Mouse (Mus musculus) hindbrain, embryonic 16.5 days (tissue): ENCODE measurements at regions not wholly inside any gene's neighbourhood (a gene's known extent, or its start where the extent isn't known, plus 50 kb on each side); places are given as distances from the start of the nearest gene placed in this dataset.

ENCODE experiments used
- ATAC-seq: fragments of 200-750 bp; cut with Nextera tagmentation; 2 replicates; pipeline ENCODE4 v1.8.0; 2017; ENCODE audit warnings: moderate TSS enrichment, moderate library complexity
- H3K27ac ChIP-seq: fragments of 300-500 bp; sonication (generic); 2 replicates; pipeline ENCODE4 v1.5.1; 2014; ENCODE audit warnings: low read depth, mild to moderate bottlenecking, control low read depth, low read length, moderate library complexity
- H3K27me3 ChIP-seq: fragments of 300-500 bp; sonication (generic); replicated peaks from 2 replicates; pipeline ENCODE4 v1.6.1; 2014; ENCODE audit warnings: low read length; ENCODE audit not compliant: control insufficient read depth, insufficient read depth
- H3K36me3 ChIP-seq: fragments of 300-500 bp; sonication (generic); 2 replicates; pipeline ENCODE4 v1.6.1; 2014; ENCODE audit warnings: mild to moderate bottlenecking, low read length, moderate library complexity, mixed read lengths; ENCODE audit not compliant: control insufficient read depth, insufficient read depth
- H3K4me1 ChIP-seq: fragments of 300-500 bp; sonication (generic); 2 replicates; pipeline ENCODE4 v1.6.1; 2014; ENCODE audit warnings: low read depth, low read length; ENCODE audit not compliant: control insufficient read depth, insufficient read depth
- H3K4me2 ChIP-seq: fragments of 300-500 bp; sonication (generic); 2 replicates; pipeline ENCODE4 v1.6.1; 2014; ENCODE audit warnings: mild to moderate bottlenecking, low read length, control low read depth, moderate library complexity
- H3K4me3 ChIP-seq: fragments of 300-500 bp; sonication (generic); 2 replicates; pipeline ENCODE4 v1.5.1; 2014; ENCODE audit warnings: mild to moderate bottlenecking, low read length, control low read depth, moderate library complexity
- H3K9ac ChIP-seq: fragments of 300-500 bp; sonication (generic); 2 replicates; pipeline ENCODE4 v1.6.1; 2014; ENCODE audit warnings: low read depth, mild to moderate bottlenecking, control low read depth, low read length, moderate library complexity
- H3K9me3 ChIP-seq: fragments of 300-500 bp; sonication (generic); 2 replicates; pipeline ENCODE4 v1.6.1; 2014; ENCODE audit warnings: mild to moderate bottlenecking, low read length, moderate library complexity; ENCODE audit not compliant: control insufficient read depth
- WGBS: fragments of 180-500 bp; shearing (Covaris S2); extraction: QIAGEN DNeasy Blood & Tissue Kit; methylation state at CpG from one replicate; pipeline ENCODE4 v1.1.7; 2014; 5-methylcytosine and 5-hydroxymethylcytosine counted together

GRCm38 (mm10) chr9:34395839-34396804 is 89.6 kb upstream of the Kirrel3 start:
- WGBS: 31% methylated on average over 6 of the region's 6 CpGs
- H3K9ac ChIP-seq: no peak overlapping the region
- no peaks in the 10 kb centered on the region for H3K9me3 ChIP-seq
- H3K36me3 ChIP-seq: no peaks in the 10 kb centered on the region
- peak; percentile 51; the same call in 1 of the 2 replicates for ATAC-seq
- no peak overlapping the region for H3K27ac ChIP-seq
- H3K4me3 ChIP-seq: no peak overlapping the region
- peaks cover 2% of the 10 kb centered on the region; the same call in 1 of the 2 replicates for H3K4me1 ChIP-seq
- H3K4me2 ChIP-seq: no peak overlapping the region
- no peaks in the 10 kb centered on the region for H3K27me3 ChIP-seq

- Histone ChIP-seq H3K27ac (no peak overlapping the region), H3K36me3 (no peaks in the 10 kb centered on the region), H3K4me2 (no peak overlapping the region), H3K4me1 (no peaks in the 10 kb centered on the region), H3K9me3 (no peaks in the 10 kb centered on the region), H3K9ac (no peak overlapping the region), H3K4me3 (no peak overlapping the region), H3K27me3 (no peaks in the 10 kb centered on the region)
- 82% methylated on average over 4 of the region's 4 CpGs for WGBS
- no peak for ATAC-seq
Measured at GRCm38 (mm10) chr9:34411699-34412098, 74.0 kb upstream of the Kirrel3 start.

- no peaks in the 10 kb centered on the region for H3K9me3 ChIP-seq
- no peaks in the 10 kb centered on the region for H3K4me1 ChIP-seq
- no peak for ATAC-seq
Measured at GRCm38 (mm10) chr9:34416153-34416552, 69.5 kb upstream of the Kirrel3 start.

GRCm38 (mm10) chr9:34418100-34418499 is 67.6 kb upstream of the Kirrel3 start:
- Histone ChIP-seq H3K4me1 (no peaks in the 10 kb centered on the region), H3K4me2 (no peak overlapping the region), H3K36me3 (no peaks in the 10 kb centered on the region), H3K9me3 (no peaks in the 10 kb centered on the region), H3K9ac (no peak overlapping the region), H3K4me3 (no peak overlapping the region), H3K27me3 (no peaks in the 10 kb centered on the region), H3K27ac (no peak overlapping the region)
- WGBS: 86% methylated on average over 8 of the region's 8 CpGs
- ATAC-seq: no peak

More at GRCm38 (mm10) chr9:34416153-34416552, 69.5 kb upstream of the Kirrel3 start:
- WGBS: 79% methylated on average over 8 of the region's 8 CpGs
- H3K27me3 ChIP-seq: no peaks in the 10 kb centered on the region
- H3K27ac ChIP-seq: no peak overlapping the region
- no peak overlapping the region for H3K4me3 ChIP-seq
- no peak overlapping the region for H3K4me2 ChIP-seq
- no peaks in the 10 kb centered on the region for H3K36me3 ChIP-seq
- H3K9ac ChIP-seq: no peak overlapping the region

GRCm38 (mm10) chr9:34421956-34422355 is 63.7 kb upstream of the Kirrel3 start:
- ATAC-seq: 0 out of 2 replicates have a peak, but pooled peaks have one; percentile 40
- Histone ChIP-seq H3K36me3 (no peaks in the 10 kb centered on the region), H3K4me1 (no peaks in the 10 kb centered on the region), H3K9me3 (no peaks in the 10 kb centered on the region), H3K4me2 (no peak overlapping the region), H3K9ac (no peak overlapping the region), H3K27me3 (no peaks in the 10 kb centered on the region), H3K27ac (no peak overlapping the region), H3K4me3 (no peak overlapping the region)

GRCm38 (mm10) chr9:34423062-34423461 is 62.6 kb upstream of the Kirrel3 start:
- H3K9ac ChIP-seq: no peak overlapping the region
- ATAC-seq: no peak
- no peak overlapping the region for H3K4me2 ChIP-seq
- H3K27me3 ChIP-seq: no peaks in the 10 kb centered on the region
- H3K27ac ChIP-seq: no peak overlapping the region
- no peaks in the 10 kb centered on the region; the same call in 1 of the 2 replicates for H3K4me1 ChIP-seq
- no peak overlapping the region for H3K4me3 ChIP-seq
- no peaks in the 10 kb centered on the region for H3K9me3 ChIP-seq
- WGBS: 48% methylated on average over 7 of the region's 7 CpGs
- no peaks in the 10 kb centered on the region for H3K36me3 ChIP-seq

- no peaks in the 10 kb centered on the region; the same call in 1 of the 2 replicates for H3K4me1 ChIP-seq
- no peak overlapping the region for H3K27ac ChIP-seq
- no peak overlapping the region for H3K9ac ChIP-seq
- no peak overlapping the region for H3K4me2 ChIP-seq
- no peak for ATAC-seq
- H3K9me3 ChIP-seq: no peaks in the 10 kb centered on the region
- H3K4me3 ChIP-seq: no peak overlapping the region
- 59% methylated on average over 4 of the region's 4 CpGs for WGBS
- H3K27me3 ChIP-seq: no peaks in the 10 kb centered on the region
- H3K36me3 ChIP-seq: no peaks in the 10 kb centered on the region
Measured at GRCm38 (mm10) chr9:34426589-34426988, 59.1 kb upstream of the Kirrel3 start.

GRCm38 (mm10) chr9:34427711-34428110 is 58.0 kb upstream of the Kirrel3 start:
- Histone ChIP-seq H3K9ac (no peak overlapping the region), H3K27ac (no peak overlapping the region), H3K4me3 (no peak overlapping the region), H3K9me3 (no peaks in the 10 kb centered on the region), H3K27me3 (no peaks in the 10 kb centered on the region), H3K36me3 (no peaks in the 10 kb centered on the region), H3K4me2 (no peak overlapping the region), H3K4me1 (no peaks in the 10 kb centered on the region; the same call in 1 of the 2 replicates)
- ATAC-seq: no peak
- 50% methylated on average over 8 of the region's 8 CpGs for WGBS
